Mouse (Mus musculus): ENCODE measurements around the gene Fam163b. TPM values are rescaled to one million over a fixed set of nuclear protein-coding genes. Genes with fewer than 3 reads are reported as not detected.
A peak's percentile ranks its signal among the peaks of the same experiment; 100 is the strongest.

The Fam163b gene
- polyA plus RNA-seq, 1 experiment from 2014 or later: not detected

GRCm38 (mm10) chr2:27087581-27087980, 54.7 kb downstream of the Fam163b start:
- Histone ChIP-seq H3K36me3 (ENCODE audit: insufficient read depth, low read length) (no peaks in the 10 kb centered on the region), H3K4me3 (replicated peaks; ENCODE audit: low read depth, low read length) (no peak overlapping the region), H3K4me1 (replicated peaks; ENCODE audit: insufficient read depth, low read length) (no peaks in the 10 kb centered on the region; the same call in 1 of the 2 replicates), H3K27ac (peak overlapping the region; percentile 75), H3K9ac (ENCODE audit: low read depth, low read length) (no peak overlapping the region), H3K27me3 (ENCODE audit: insufficient read depth, low read length) (no peaks in the 10 kb centered on the region), H3K4me2 (ENCODE audit: low read length) (no peak overlapping the region), H3K9me3 (replicated peaks; ENCODE audit: low read length) (no peaks in the 10 kb centered on the region)
- no peak for DNase-seq (ENCODE audit: low spot score)
- 0 out of 2 replicates have a peak, but pooled peaks have one; percentile 3 for ATAC-seq (replicated peaks; ENCODE audit: low FRiP score, low read depth)
- 82% methylated on average over 5 of the region's 5 CpGs for WGBS
- TF ChIP-seq CTCF (IDR thresholded peaks at IDR 0.05; ENCODE audit: low read depth): no peak

- DNase-seq (ENCODE audit: low spot score) (no peak), ATAC-seq (replicated peaks; ENCODE audit: low FRiP score, low read depth) (no peak; the same call in 1 of the 2 replicates)
- Histone ChIP-seq H3K27me3 (ENCODE audit: insufficient read depth, low read length) (no peaks in the 10 kb centered on the region), H3K36me3 (ENCODE audit: insufficient read depth, low read length) (no peaks in the 10 kb centered on the region), H3K27ac (no peak overlapping the region), H3K9me3 (replicated peaks; ENCODE audit: low read length) (no peaks in the 10 kb centered on the region), H3K4me3 (replicated peaks; ENCODE audit: low read depth, low read length) (no peak overlapping the region), H3K9ac (ENCODE audit: low read depth, low read length) (no peak overlapping the region), H3K4me2 (ENCODE audit: low read length) (no peak overlapping the region), H3K4me1 (replicated peaks; ENCODE audit: insufficient read depth, low read length) (no peaks in the 10 kb centered on the region; the same call in 1 of the 2 replicates)
- no peak for TF ChIP-seq CTCF (IDR thresholded peaks at IDR 0.05; ENCODE audit: low read depth)
- 87% methylated on average over 4 of the region's 4 CpGs for WGBS
These were observed 55.7 kb downstream of the Fam163b start for GRCm38 (mm10) chr2:27086483-27087010.

- H3K4me1 ChIP-seq (replicated peaks; ENCODE audit: insufficient read depth, low read length): no peaks in the 10 kb centered on the region; the same call in 1 of the 2 replicates
- peak; percentile 62 for DNase-seq (ENCODE audit: low spot score)
These were observed 56.5 kb downstream of the Fam163b start for GRCm38 (mm10) chr2:27085801-27086200.

GRCm38 (mm10) chr2:27084963-27085362, 57.3 kb downstream of the Fam163b start:
- ATAC-seq (replicated peaks; ENCODE audit: low FRiP score, low read depth) (no peak), DNase-seq (ENCODE audit: low spot score) (no peak)
- Histone ChIP-seq H3K27ac (no peak overlapping the region), H3K4me3 (replicated peaks; ENCODE audit: low read depth, low read length) (no peak overlapping the region), H3K9me3 (replicated peaks; ENCODE audit: low read length) (no peaks in the 10 kb centered on the region), H3K4me2 (ENCODE audit: low read length) (no peak overlapping the region), H3K9ac (ENCODE audit: low read depth, low read length) (no peak overlapping the region), H3K27me3 (ENCODE audit: insufficient read depth, low read length) (no peaks in the 10 kb centered on the region), H3K36me3 (ENCODE audit: insufficient read depth, low read length) (no peaks in the 10 kb centered on the region), H3K4me1 (replicated peaks; ENCODE audit: insufficient read depth, low read length) (no peaks in the 10 kb centered on the region; the same call in 1 of the 2 replicates)
- 23% methylated on average over 8 of the region's 8 CpGs for WGBS
- no peak for TF ChIP-seq CTCF (IDR thresholded peaks at IDR 0.05; ENCODE audit: low read depth)

More at GRCm38 (mm10) chr2:27085801-27086200, 56.5 kb downstream of the Fam163b start:
- H3K4me3 ChIP-seq (replicated peaks; ENCODE audit: low read depth, low read length): no peak overlapping the region
- no peaks in the 10 kb centered on the region for H3K9me3 ChIP-seq (replicated peaks; ENCODE audit: low read length)
- no peak overlapping the region for H3K9ac ChIP-seq (ENCODE audit: low read depth, low read length)
- H3K27me3 ChIP-seq (ENCODE audit: insufficient read depth, low read length): no peaks in the 10 kb centered on the region
- H3K36me3 ChIP-seq (ENCODE audit: insufficient read depth, low read length): no peaks in the 10 kb centered on the region
- no peak for TF ChIP-seq CTCF (IDR thresholded peaks at IDR 0.05; ENCODE audit: low read depth)
- no peak overlapping the region for H3K27ac ChIP-seq
- no peak overlapping the region for H3K4me2 ChIP-seq (ENCODE audit: low read length)
- ATAC-seq (replicated peaks; ENCODE audit: low FRiP score, low read depth): no peak
- 17% methylated on average over 2 of the region's 2 CpGs for WGBS

- no peak overlapping the region for H3K4me2 ChIP-seq (ENCODE audit: low read length)
- TF ChIP-seq CTCF (IDR thresholded peaks at IDR 0.05; ENCODE audit: low read depth): no peak
- no peaks in the 10 kb centered on the region for H3K36me3 ChIP-seq (ENCODE audit: insufficient read depth, low read length)
- peak; percentile 48 for DNase-seq (ENCODE audit: low spot score)
- no peak for ATAC-seq (replicated peaks; ENCODE audit: low FRiP score, low read depth)
- H3K4me3 ChIP-seq (replicated peaks; ENCODE audit: low read depth, low read length): no peak overlapping the region
- no peaks in the 10 kb centered on the region for H3K27me3 ChIP-seq (ENCODE audit: insufficient read depth, low read length)
- no peak overlapping the region for H3K27ac ChIP-seq
- WGBS: 49% methylated on average over 12 of the region's 12 CpGs
- no peak overlapping the region for H3K9ac ChIP-seq (ENCODE audit: low read depth, low read length)
- H3K9me3 ChIP-seq (replicated peaks; ENCODE audit: low read length): no peaks in the 10 kb centered on the region
- H3K4me1 ChIP-seq (replicated peaks; ENCODE audit: insufficient read depth, low read length): peaks cover 9% of the 10 kb centered on the region
These were observed 58.4 kb downstream of the Fam163b start for GRCm38 (mm10) chr2:27083761-27084475.

GRCm38 (mm10) chr2:27079649-27080048, 62.6 kb downstream of the Fam163b start:
- DNase-seq (ENCODE audit: low spot score) (peak; percentile 42), ATAC-seq (replicated peaks; ENCODE audit: low FRiP score, low read depth) (no peak)
- Histone ChIP-seq H3K4me2 (ENCODE audit: low read length) (peak overlapping the region; percentile 38; the same call in 1 of the 2 replicates), H3K27ac (no peak overlapping the region), H3K36me3 (ENCODE audit: insufficient read depth, low read length) (no peaks in the 10 kb centered on the region), H3K4me1 (replicated peaks; ENCODE audit: insufficient read depth, low read length) (peaks cover 25% of the 10 kb centered on the region), H3K27me3 (ENCODE audit: insufficient read depth, low read length) (no peaks in the 10 kb centered on the region), H3K9me3 (replicated peaks; ENCODE audit: low read length) (no peaks in the 10 kb centered on the region), H3K9ac (ENCODE audit: low read depth, low read length) (no peak overlapping the region), H3K4me3 (replicated peaks; ENCODE audit: low read depth, low read length) (no peak overlapping the region)
- 59% methylated on average over 2 of the region's 2 CpGs for WGBS
- no peak for TF ChIP-seq CTCF (IDR thresholded peaks at IDR 0.05; ENCODE audit: low read depth)

All from kidney, postnatal 0 days (tissue).